Mouse (Mus musculus) forebrain, embryonic 13.5 days (tissue): ENCODE results near the gene Denr. TPM values are rescaled to one million over a fixed set of nuclear protein-coding genes. Genes with fewer than 3 reads are reported as not detected.

ENCODE experiments used
- ATAC-seq: fragments of 200-750 bp; cut with Nextera tagmentation; 2 replicates; pipeline ENCODE4 v1.8.0; 2017
- H3K27ac ChIP-seq: fragments of 300-500 bp; sonication (generic); 2 replicates; pipeline ENCODE4 v1.5.1; 2015; ENCODE audit warnings: inconsistent platforms, mild to moderate bottlenecking, moderate library complexity
- H3K27me3 ChIP-seq: fragments of 300-500 bp; sonication (generic); 2 replicates; pipeline ENCODE4 v1.6.1; 2015; ENCODE audit warnings: mild to moderate bottlenecking, inconsistent platforms
- H3K36me3 ChIP-seq: fragments of 300-500 bp; sonication (generic); 2 replicates; pipeline ENCODE4 v1.6.1; 2015; ENCODE audit warnings: mild to moderate bottlenecking, inconsistent platforms; ENCODE audit not compliant: poor library complexity, severe bottlenecking
- H3K4me1 ChIP-seq: fragments of 300-500 bp; sonication (generic); 2 replicates; pipeline ENCODE4 v1.6.1; 2015; ENCODE audit warnings: inconsistent platforms
- H3K4me2 ChIP-seq: fragments of 300-500 bp; sonication (generic); 2 replicates; pipeline ENCODE4 v1.6.1; 2015; ENCODE audit warnings: inconsistent platforms, mild to moderate bottlenecking, moderate library complexity
- H3K4me3 ChIP-seq: fragments of 300-500 bp; sonication (generic); 2 replicates; pipeline ENCODE4 v1.5.1; 2015; ENCODE audit warnings: mild to moderate bottlenecking, inconsistent platforms
- H3K9ac ChIP-seq: fragments of 300-500 bp; sonication (generic); 2 replicates; pipeline ENCODE4 v1.6.1; 2015; ENCODE audit warnings: mild to moderate bottlenecking, inconsistent platforms
- H3K9me3 ChIP-seq: fragments of 300-500 bp; sonication (generic); replicated peaks from 2 replicates; pipeline ENCODE4 v1.6.1; 2016; ENCODE audit warnings: inconsistent platforms
- WGBS: fragments of 180-500 bp; shearing (Covaris S2); methylation state at CpG from one replicate; pipeline ENCODE4 v1.1.7; 2015; 5-methylcytosine and 5-hydroxymethylcytosine counted together
- polyA plus RNA-seq: library from polyadenylated mRNA; unstranded; fragments of >200 nt; fragmentation: Nextera tagmentation; extraction: Ambion mirVana; gene quantifications from 2 replicates; pipeline ENCODE4 v1.2.1, GENCODE M21; 2015

The Denr gene
- polyA plus RNA-seq, 1 experiment from 2014 or later = 160 TPM

GRCm38 (mm10) chr5:123884332-123884731 is 22.6 kb upstream of the Denr start:
- H3K4me2 ChIP-seq = no peak overlapping the region
- no peak overlapping the region for H3K4me3 ChIP-seq
- H3K36me3 ChIP-seq = no peaks in the 10 kb centered on the region
- no peaks in the 10 kb centered on the region for H3K4me1 ChIP-seq
- WGBS = 83% methylated on average over 10 of the region's 10 CpGs
- no peaks in the 10 kb centered on the region for H3K27me3 ChIP-seq
- no peak overlapping the region for H3K27ac ChIP-seq
- no peak overlapping the region for H3K9ac ChIP-seq
- H3K9me3 ChIP-seq = no peaks in the 10 kb centered on the region
- ATAC-seq = no peak

GRCm38 (mm10) chr5:123886365-123886764 is 20.6 kb upstream of the Denr start:
- no peaks in the 10 kb centered on the region for H3K9me3 ChIP-seq
- H3K36me3 ChIP-seq = no peaks in the 10 kb centered on the region
- no peak overlapping the region for H3K27ac ChIP-seq
- ATAC-seq = no peak
- no peaks in the 10 kb centered on the region for H3K4me1 ChIP-seq
- no peaks in the 10 kb centered on the region for H3K27me3 ChIP-seq
- H3K9ac ChIP-seq = no peak overlapping the region
- WGBS = 85% methylated on average over 3 of the region's 3 CpGs
- no peak overlapping the region for H3K4me2 ChIP-seq
- H3K4me3 ChIP-seq = no peak overlapping the region

GRCm38 (mm10) chr5:123890312-123890711 is 16.7 kb upstream of the Denr start:
- no peak overlapping the region for H3K4me2 ChIP-seq
- H3K4me3 ChIP-seq = no peak overlapping the region
- H3K9me3 ChIP-seq = no peaks in the 10 kb centered on the region
- no peak for ATAC-seq
- no peaks in the 10 kb centered on the region for H3K27me3 ChIP-seq
- WGBS = 69% methylated on average over 2 of the region's 2 CpGs
- no peak overlapping the region for H3K9ac ChIP-seq
- no peaks in the 10 kb centered on the region for H3K36me3 ChIP-seq
- H3K4me1 ChIP-seq = no peaks in the 10 kb centered on the region
- no peak overlapping the region for H3K27ac ChIP-seq

- no peaks in the 10 kb centered on the region for H3K4me1 ChIP-seq
- no peaks in the 10 kb centered on the region for H3K27me3 ChIP-seq
- H3K4me3 ChIP-seq = no peak overlapping the region
- no peak for ATAC-seq
- H3K4me2 ChIP-seq = no peak overlapping the region
- H3K9me3 ChIP-seq = no peaks in the 10 kb centered on the region
- H3K36me3 ChIP-seq = no peaks in the 10 kb centered on the region
- 77% methylated on average over 5 of the region's 5 CpGs for WGBS
- no peak overlapping the region for H3K9ac ChIP-seq
- no peak overlapping the region for H3K27ac ChIP-seq
These were observed 16.0 kb upstream of the Denr start for GRCm38 (mm10) chr5:123890987-123891386.

- H3K27me3 ChIP-seq = no peaks in the 10 kb centered on the region
- WGBS = 50% methylated on average over 6 of the region's 6 CpGs
- H3K9me3 ChIP-seq = no peaks in the 10 kb centered on the region
- H3K4me1 ChIP-seq = no peaks in the 10 kb centered on the region
- no peak overlapping the region for H3K4me3 ChIP-seq
- no peaks in the 10 kb centered on the region for H3K36me3 ChIP-seq
- H3K9ac ChIP-seq = no peak overlapping the region
- no peak overlapping the region for H3K27ac ChIP-seq
- H3K4me2 ChIP-seq = no peak overlapping the region
- no peak for ATAC-seq
These were observed 15.3 kb upstream of the Denr start for GRCm38 (mm10) chr5:123891669-123892068.

- H3K36me3 ChIP-seq = no peaks in the 10 kb centered on the region
- H3K27ac ChIP-seq = no peak overlapping the region
- ATAC-seq = no peak
- H3K27me3 ChIP-seq = no peaks in the 10 kb centered on the region
- no peaks in the 10 kb centered on the region for H3K4me1 ChIP-seq
- WGBS = 89% methylated on average over 5 of the region's 5 CpGs
- no peak overlapping the region for H3K9ac ChIP-seq
- no peaks in the 10 kb centered on the region for H3K9me3 ChIP-seq
- H3K4me2 ChIP-seq = no peak overlapping the region
- no peak overlapping the region for H3K4me3 ChIP-seq
These were observed 13.5 kb upstream of the Denr start for GRCm38 (mm10) chr5:123893520-123893919.

GRCm38 (mm10) chr5:123896395-123896794 is 10.6 kb upstream of the Denr start:
- 90% methylated on average over 11 of the region's 11 CpGs for WGBS
- Histone ChIP-seq H3K9me3 (no peaks in the 10 kb centered on the region), H3K27me3 (no peaks in the 10 kb centered on the region), H3K4me1 (no peaks in the 10 kb centered on the region), H3K9ac (no peak overlapping the region), H3K36me3 (no peaks in the 10 kb centered on the region), H3K4me3 (no peak overlapping the region), H3K4me2 (no peak overlapping the region), H3K27ac (no peak overlapping the region)
- ATAC-seq = no peak

- WGBS = 87% methylated on average over 13 of the region's 13 CpGs
- H3K27ac ChIP-seq = no peak overlapping the region
- H3K36me3 ChIP-seq = no peaks in the 10 kb centered on the region
- H3K4me2 ChIP-seq = no peak overlapping the region
- no peaks in the 10 kb centered on the region for H3K9me3 ChIP-seq
- H3K4me1 ChIP-seq = no peaks in the 10 kb centered on the region
- no peak for ATAC-seq
- no peak overlapping the region for H3K4me3 ChIP-seq
- H3K9ac ChIP-seq = no peak overlapping the region
- H3K27me3 ChIP-seq = no peaks in the 10 kb centered on the region
These were observed 9.6 kb upstream of the Denr start for GRCm38 (mm10) chr5:123897352-123897751.

GRCm38 (mm10) chr5:123904059-123904672 is 2.8 kb upstream of the Denr start:
- peaks cover 17% of the 10 kb centered on the region for H3K4me1 ChIP-seq
- H3K27me3 ChIP-seq = no peaks in the 10 kb centered on the region
- H3K9ac ChIP-seq = no peak overlapping the region
- peaks cover 10% of the 10 kb centered on the region for H3K36me3 ChIP-seq
- no peak overlapping the region for H3K27ac ChIP-seq
- H3K4me2 ChIP-seq = no peak overlapping the region
- no peak overlapping the region for H3K4me3 ChIP-seq
- no peak for ATAC-seq
- H3K9me3 ChIP-seq = no peaks in the 10 kb centered on the region
- 77% methylated on average over 11 of the region's 11 CpGs for whole genome bisulfite sequencing

- Histone ChIP-seq H3K9ac (peak overlapping the region; percentile 5; the same call in 1 of the 2 replicates), H3K27ac (no peak overlapping the region), H3K36me3 (peaks cover 31% of the 10 kb centered on the region), H3K27me3 (no peaks in the 10 kb centered on the region), H3K4me1 (peaks cover 26% of the 10 kb centered on the region), H3K4me3 (peak overlapping the region; percentile 84), H3K4me2 (peak overlapping the region; percentile 88), H3K9me3 (no peaks in the 10 kb centered on the region)
- WGBS = 73% methylated on average over 17 of the region's 17 CpGs
- no peak for ATAC-seq
These were observed 614 bp upstream of the Denr start for GRCm38 (mm10) chr5:123906146-123906975.

GRCm38 (mm10) chr5:123907631-123907977 is 629 bp downstream of the Denr start:
- H3K9me3 ChIP-seq = no peaks in the 10 kb centered on the region
- peak overlapping the region; percentile 73; the same call in 1 of the 2 replicates for H3K27ac ChIP-seq
- H3K27me3 ChIP-seq = no peaks in the 10 kb centered on the region
- H3K4me3 ChIP-seq = peak overlapping the region; percentile 84
- H3K36me3 ChIP-seq = peaks cover 43% of the 10 kb centered on the region
- H3K9ac ChIP-seq = peak overlapping the region; percentile 99
- peaks cover 26% of the 10 kb centered on the region for H3K4me1 ChIP-seq
- peak overlapping the region; percentile 88 for H3K4me2 ChIP-seq
- no peak for ATAC-seq
- WGBS = 5% methylated on average over 10 of the region's 10 CpGs

GRCm38 (mm10) chr5:123914852-123915251 is 7.9 kb downstream of the Denr start:
- peaks cover 2% of the 10 kb centered on the region; the same call in 1 of the 2 replicates for H3K4me1 ChIP-seq
- no peak for ATAC-seq
- peaks cover 93% of the 10 kb centered on the region for H3K36me3 ChIP-seq
- H3K9me3 ChIP-seq = no peaks in the 10 kb centered on the region
- H3K4me3 ChIP-seq = no peak overlapping the region
- H3K9ac ChIP-seq = no peak overlapping the region
- no peak overlapping the region for H3K4me2 ChIP-seq
- H3K27me3 ChIP-seq = no peaks in the 10 kb centered on the region
- 96% methylated on average over 3 of the region's 3 CpGs for WGBS
- H3K27ac ChIP-seq = no peak overlapping the region
